Mouse (Mus musculus) common myeloid progenitor, adult 5-6 weeks (primary cell): ENCODE measurements around the gene Srr. TPM values are rescaled to one million over a fixed set of nuclear protein-coding genes. Genes with fewer than 3 reads are reported as not detected.

ENCODE experiments used
- ATAC-seq: replicated peaks from 2 replicates; pipeline ENCODE4 v1.8.0; 2016; ENCODE audit warnings: low read depth, mild to moderate bottlenecking, moderate TSS enrichment, inconsistent platforms; ENCODE audit not compliant: poor library complexity, severe bottlenecking
- total RNA-seq: library from RNA; stranded (forward); fragments of 200-1000, 187-1606 nt; gene quantifications from 2 replicates; pipeline ENCODE4 v1.2.3, GENCODE M21; 2017

Srr gene
- total RNA-seq, 1 experiment from 2014 or later = 10.3 TPM

DNA sequence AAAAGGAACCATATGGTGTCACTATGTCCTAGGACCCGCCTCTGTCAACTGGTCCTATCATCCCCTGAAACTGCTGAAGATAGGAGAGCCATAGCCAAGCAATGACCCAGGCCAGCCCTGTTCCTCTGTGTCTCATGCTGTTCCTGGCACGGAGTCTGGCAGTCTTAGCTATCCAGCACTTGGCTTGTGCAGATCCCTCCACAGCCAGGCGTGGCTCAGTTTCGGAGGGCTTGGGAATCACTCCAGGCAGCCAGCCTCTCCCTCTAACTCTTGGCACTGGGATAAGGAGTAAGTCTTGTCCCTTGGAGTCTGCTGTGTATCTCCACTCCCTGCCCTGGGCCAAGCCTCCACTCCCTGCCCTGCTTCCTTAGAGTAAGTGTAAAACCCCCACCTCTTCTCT, 59.1 kb downstream of the Srr start:
- ATAC-seq = no peak

DNA sequence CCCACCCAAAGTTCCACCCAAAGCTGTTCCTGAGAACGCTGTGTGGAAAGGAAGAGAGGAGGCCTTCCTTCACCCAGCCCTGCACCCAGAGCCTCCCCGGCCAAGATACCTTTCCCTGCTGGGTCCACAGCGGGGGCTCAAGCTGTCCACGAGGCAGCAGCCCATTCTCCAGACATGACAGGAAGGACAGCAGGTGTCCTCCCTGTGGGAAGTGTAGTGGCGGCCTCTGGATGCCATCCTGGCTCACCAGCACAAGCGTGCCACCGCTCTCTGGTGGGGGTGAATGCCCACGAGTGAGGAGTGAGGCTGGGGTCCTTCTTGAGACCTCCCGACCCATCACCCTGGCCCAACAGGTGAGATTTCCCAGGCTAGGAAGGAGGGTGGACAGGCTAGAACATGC, 60.5 kb downstream of the Srr start:
- ATAC-seq = no peak

GRCm38 (mm10) chr11:74864421-74864820, 61.3 kb downstream of the Srr start:
- ATAC-seq = no peak

DNA sequence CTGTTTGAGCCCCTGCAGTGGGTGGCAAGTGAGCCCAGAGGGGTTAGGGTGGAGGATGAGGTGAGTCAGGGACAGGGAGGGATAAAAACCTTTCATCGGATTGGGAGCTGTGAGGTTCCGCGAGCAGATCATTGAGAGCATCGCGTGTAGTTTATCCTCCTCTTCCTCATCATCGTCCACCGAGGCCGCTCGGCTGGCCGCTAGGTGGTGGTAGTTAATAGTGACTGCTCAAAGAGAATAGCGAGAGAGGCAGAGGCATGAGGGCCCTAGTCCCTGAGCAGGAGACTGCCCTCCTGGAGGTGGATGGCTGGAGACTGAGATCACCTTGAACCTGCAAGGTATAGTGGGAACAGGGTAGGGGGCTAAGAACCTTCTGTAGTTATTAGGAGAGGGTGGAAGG, 62.3 kb downstream of the Srr start:
- ATAC-seq = no peak

DNA sequence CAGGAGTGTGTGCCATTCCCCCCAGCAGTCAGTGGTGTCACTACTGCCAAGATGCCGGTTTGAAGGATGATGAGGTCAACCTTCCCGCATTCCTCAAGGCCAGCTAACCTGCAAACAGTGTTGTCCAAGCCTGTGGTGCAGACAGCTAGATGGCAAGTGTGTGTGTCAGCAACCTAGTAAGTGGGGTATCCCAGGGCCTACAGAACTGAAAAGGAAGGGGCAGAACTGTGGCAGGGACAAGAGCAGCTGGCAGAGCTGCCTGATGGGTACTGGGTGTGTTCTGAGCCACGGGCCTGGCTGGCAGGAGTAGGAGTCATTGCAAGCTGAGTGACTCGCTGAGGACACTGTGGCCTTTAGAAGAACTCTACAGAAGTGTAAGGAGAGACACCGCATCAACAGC, 63.6 kb downstream of the Srr start:
- ATAC-seq = no peak

DNA sequence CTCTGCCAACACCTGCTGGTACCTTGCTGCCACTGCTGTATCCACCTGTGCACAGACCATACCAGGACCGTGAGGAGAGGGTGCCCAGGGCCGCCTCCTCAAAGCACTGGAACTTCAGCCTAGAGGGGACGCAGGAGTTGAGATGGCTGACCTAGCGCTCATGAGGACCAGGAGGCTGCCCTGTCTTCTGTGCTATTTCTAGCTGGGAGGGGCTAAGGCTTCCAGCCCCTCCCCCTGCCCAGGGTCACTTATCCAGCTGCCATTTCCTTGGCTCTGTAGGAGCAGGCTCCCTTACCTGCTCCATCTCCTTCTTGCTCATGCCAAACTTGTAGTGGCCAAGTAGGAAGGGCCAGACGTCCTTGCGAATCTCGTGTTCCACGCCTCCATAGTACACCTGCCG, 68.0 kb downstream of the Srr start:
- ATAC-seq = no peak

Other genes with a start within 250 kb of the Srr start
- 64.4 and 76.8 TPM in 2 replicates for gene Pafah1b1, start 201.3 kb downstream of the Srr start, total RNA-seq
- 31.7 and 50.6 TPM in 2 replicates for gene Mettl16, start 155.1 kb downstream of the Srr start, total RNA-seq
- 4.9 and 10.6 TPM in 2 replicates for gene Mnt, start 95.0 kb downstream of the Srr start, total RNA-seq
- 4.2 and 8.2 TPM in 2 replicates for gene Sgsm2, start 28.9 kb downstream of the Srr start, total RNA-seq
- gene Tsr1, start 27.9 kb downstream of the Srr start, total RNA-seq = 92.1 and 102 TPM in 2 replicates
- 46.7 and 63.4 TPM in 2 replicates for gene Smg6, start 125 bp downstream of the Srr start, total RNA-seq
- gene Hic1, start 243.6 kb upstream of the Srr start, total RNA-seq = 1.1 TPM in 1 of 2 replicates, not detected in the other